Mouse (Mus musculus): ENCODE results near the gene Slc27a2. TPM values are rescaled to one million over a fixed set of nuclear protein-coding genes. Genes with fewer than 3 reads are reported as not detected.

Gene Slc27a2
- 51.3 and 121 TPM in 2 replicates for total RNA-seq (2012; rRNA removed)

DNA sequence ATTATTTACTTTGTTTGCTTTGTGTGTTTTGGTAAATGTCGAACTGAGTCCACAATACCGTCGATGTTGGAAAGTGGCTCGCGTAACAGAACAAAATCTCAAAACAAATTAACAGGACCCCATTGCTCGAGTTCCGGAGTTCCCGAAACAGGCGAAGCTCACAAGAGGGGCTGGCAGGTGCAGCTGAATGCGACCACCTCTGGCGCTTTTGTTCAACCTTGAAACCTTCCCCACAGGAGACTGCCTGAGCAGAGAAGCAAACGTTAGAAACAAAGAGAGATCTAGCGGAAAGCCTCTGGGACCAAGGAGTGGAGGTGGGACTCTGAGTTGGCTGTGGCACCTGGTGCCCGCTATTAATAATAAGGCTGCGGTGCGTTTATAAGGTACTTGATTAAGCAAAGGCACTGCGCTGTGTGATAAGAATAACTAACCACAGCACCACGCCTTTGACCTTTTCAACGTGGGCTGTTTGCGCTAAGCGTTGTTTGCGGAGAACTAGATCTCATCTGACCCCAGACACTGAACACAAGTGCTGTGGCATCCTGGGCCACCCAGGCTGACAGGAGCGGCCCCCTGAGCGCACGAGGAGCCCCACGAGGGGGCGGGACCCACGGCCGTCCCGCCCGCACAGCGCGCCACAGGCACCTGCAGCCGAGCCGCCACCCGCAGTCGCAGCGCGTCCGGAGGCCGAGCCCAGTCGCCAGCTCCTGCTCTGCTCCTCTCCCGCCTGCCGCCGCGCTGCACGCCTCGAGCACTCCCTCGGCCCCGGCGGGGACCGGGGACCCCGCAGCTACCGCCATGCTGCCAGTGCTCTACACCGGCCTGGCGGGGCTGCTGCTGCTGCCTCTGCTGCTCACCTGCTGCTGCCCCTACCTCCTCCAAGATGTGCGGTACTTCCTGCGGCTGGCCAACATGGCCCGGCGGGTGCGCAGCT lies at the start of gene Slc27a2:
TSS of gene Slc27a2 (plus strand) at position 51 of the 934 bp plus-strand sequence.
- in situ Hi-C loops (cut with MboI; ENCODE audit: low sequenced_read_pairs in 2 of 2, unreplicated experiment in 2 of 2) = no loop called here
- TF ChIP-seq MAFK (IDR thresholded peaks at IDR 0.05; ENCODE audit: insufficient read depth, low read depth, low read length) = no peak
- TF ChIP-seq HCFC1 (IDR thresholded peaks at IDR 0.05; ENCODE audit: borderline replicate concordance, insufficient read depth, low read length) = no peak; the same call in 1 of the 2 replicates
- no peak for TF ChIP-seq CHD2 (IDR thresholded peaks at IDR 0.05; ENCODE audit: low read depth, low read length)
- TF ChIP-seq ZNF384 (IDR thresholded peaks at IDR 0.05; ENCODE audit: low read depth, low read length) = no peak
- no peak for TF ChIP-seq ZC3H11A (IDR thresholded peaks at IDR 0.05; ENCODE audit: borderline replicate concordance, low read depth, low read length)
- no peaks in the 10 kb centered on the region for H3K9me3 ChIP-seq (ENCODE audit: control insufficient read depth, insufficient read depth, low read depth, low read length)
- H3K36me3 ChIP-seq (ENCODE audit: control insufficient read depth, insufficient read depth, low read length, poor library complexity, severe bottlenecking) = no peaks in the 10 kb centered on the region
- H3K4me3 ChIP-seq (ENCODE audit: insufficient read depth in 1 of 2, low read depth in 1 of 2, low read length in 2 of 2, poor library complexity in 1 of 2, severe bottlenecking in 1 of 2) = peak within 1 kb of the TSS; percentile 79 to 87
- peaks cover 3 to 5% of the 10 kb centered on the region in 2 experiments; a peak in 2 of 4 replicates for H3K4me1 ChIP-seq (ENCODE audit: control insufficient read depth in 2 of 2, insufficient read depth in 2 of 2, low read length in 2 of 2, poor library complexity in 1 of 2)
- peak within 1 kb of the TSS; percentile 76 for H3K9ac ChIP-seq (ENCODE audit: insufficient read depth, low read depth, low read length, poor library complexity, severe bottlenecking)
- DNase-seq (ENCODE audit: low read depth, low spot score) = peak; percentile 54
- no peak within 1 kb of the TSS; the same call in 1 of the 2 replicates for H3K27ac ChIP-seq (ENCODE audit: insufficient read depth, low read depth, low read length, poor library complexity, severe bottlenecking)

DNA sequence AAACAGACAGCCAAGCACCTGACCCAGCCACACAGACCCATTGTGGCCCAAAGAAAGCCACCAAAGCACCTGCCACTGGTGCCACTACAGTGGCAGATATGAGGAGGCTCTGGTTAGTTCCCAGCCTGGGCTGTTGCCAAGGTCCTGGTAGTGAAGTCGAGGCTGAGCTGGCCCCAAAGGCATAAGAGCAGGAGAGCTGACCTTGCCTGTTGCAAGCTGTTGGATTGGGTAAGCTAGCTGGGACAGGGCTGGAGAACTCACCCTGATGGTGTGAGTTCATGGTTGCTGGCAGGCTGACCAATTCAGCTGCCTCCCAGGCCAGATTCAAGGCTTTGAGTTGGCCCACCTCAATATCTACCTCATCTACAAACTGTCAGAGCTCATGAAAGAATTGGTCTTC lies 47.1 kb upstream of the Slc27a2 start:
- no peak for DNase-seq (ENCODE audit: low read depth, low spot score)
- no peak overlapping the region for H3K4me3 ChIP-seq (ENCODE audit: insufficient read depth in 1 of 2, low read depth in 1 of 2, low read length in 2 of 2, poor library complexity in 1 of 2, severe bottlenecking in 1 of 2)
- TF ChIP-seq ZC3H11A (IDR thresholded peaks at IDR 0.05; ENCODE audit: borderline replicate concordance, low read depth, low read length) (no peak), HCFC1 (IDR thresholded peaks at IDR 0.05; ENCODE audit: borderline replicate concordance, insufficient read depth, low read length) (no peak), CHD2 (IDR thresholded peaks at IDR 0.05; ENCODE audit: low read depth, low read length) (no peak), MAFK (IDR thresholded peaks at IDR 0.05; ENCODE audit: insufficient read depth, low read depth, low read length) (no peak), ZNF384 (IDR thresholded peaks at IDR 0.05; ENCODE audit: low read depth, low read length) (no peak)
- no peaks in the 10 kb centered on the region for H3K9me3 ChIP-seq (ENCODE audit: control insufficient read depth, insufficient read depth, low read depth, low read length)
- no peaks in the 10 kb centered on the region for H3K36me3 ChIP-seq (ENCODE audit: control insufficient read depth, insufficient read depth, low read length, poor library complexity, severe bottlenecking)
- in situ Hi-C loops (cut with MboI; ENCODE audit: low sequenced_read_pairs in 2 of 2, unreplicated experiment in 2 of 2) = no loop called here
- H3K27ac ChIP-seq (ENCODE audit: insufficient read depth, low read depth, low read length, poor library complexity, severe bottlenecking) = no peak overlapping the region
- H3K4me1 ChIP-seq (ENCODE audit: control insufficient read depth in 2 of 2, insufficient read depth in 2 of 2, low read length in 2 of 2, poor library complexity in 1 of 2) = no peaks in the 10 kb centered on the region
- no peak overlapping the region for H3K9ac ChIP-seq (ENCODE audit: insufficient read depth, low read depth, low read length, poor library complexity, severe bottlenecking)

DNA sequence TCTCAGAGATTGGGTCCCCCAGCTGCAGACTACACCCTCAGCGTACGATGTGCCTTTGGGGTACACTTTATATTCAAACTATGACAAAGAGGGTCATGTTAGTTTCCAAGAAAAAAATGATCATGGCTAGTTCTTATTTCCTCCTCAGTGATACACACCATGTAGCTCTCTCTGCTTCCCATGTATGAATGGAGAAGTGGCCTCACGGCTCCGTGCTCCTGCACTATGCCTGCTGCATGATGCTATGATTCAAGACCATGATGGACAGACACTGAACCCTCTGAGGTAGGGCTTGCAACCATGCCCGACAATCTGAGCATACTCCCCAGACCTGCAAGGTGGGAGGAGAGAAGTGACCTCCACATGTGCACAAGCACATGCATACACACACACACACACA lies 44.7 kb upstream of the Slc27a2 start:
- H3K36me3 ChIP-seq (ENCODE audit: control insufficient read depth, insufficient read depth, low read length, poor library complexity, severe bottlenecking) = no peaks in the 10 kb centered on the region
- H3K27ac ChIP-seq (ENCODE audit: insufficient read depth, low read depth, low read length, poor library complexity, severe bottlenecking) = no peak overlapping the region
- no peak for TF ChIP-seq ZNF384 (IDR thresholded peaks at IDR 0.05; ENCODE audit: low read depth, low read length)
- no peak for TF ChIP-seq MAFK (IDR thresholded peaks at IDR 0.05; ENCODE audit: insufficient read depth, low read depth, low read length)
- no peak for TF ChIP-seq ZC3H11A (IDR thresholded peaks at IDR 0.05; ENCODE audit: borderline replicate concordance, low read depth, low read length)
- no peak for TF ChIP-seq HCFC1 (IDR thresholded peaks at IDR 0.05; ENCODE audit: borderline replicate concordance, insufficient read depth, low read length)
- no peak for TF ChIP-seq CHD2 (IDR thresholded peaks at IDR 0.05; ENCODE audit: low read depth, low read length)
- in situ Hi-C loops (cut with MboI; ENCODE audit: low sequenced_read_pairs in 2 of 2, unreplicated experiment in 2 of 2) = no loop called here
- no peak overlapping the region for H3K4me3 ChIP-seq (ENCODE audit: insufficient read depth in 1 of 2, low read depth in 1 of 2, low read length in 2 of 2, poor library complexity in 1 of 2, severe bottlenecking in 1 of 2)
- H3K4me1 ChIP-seq (ENCODE audit: control insufficient read depth in 2 of 2, insufficient read depth in 2 of 2, low read length in 2 of 2, poor library complexity in 1 of 2) = no peaks in the 10 kb centered on the region
- H3K9me3 ChIP-seq (ENCODE audit: control insufficient read depth, insufficient read depth, low read depth, low read length) = no peaks in the 10 kb centered on the region
- no peak for DNase-seq (ENCODE audit: low read depth, low spot score)
- no peak overlapping the region for H3K9ac ChIP-seq (ENCODE audit: insufficient read depth, low read depth, low read length, poor library complexity, severe bottlenecking)

DNA sequence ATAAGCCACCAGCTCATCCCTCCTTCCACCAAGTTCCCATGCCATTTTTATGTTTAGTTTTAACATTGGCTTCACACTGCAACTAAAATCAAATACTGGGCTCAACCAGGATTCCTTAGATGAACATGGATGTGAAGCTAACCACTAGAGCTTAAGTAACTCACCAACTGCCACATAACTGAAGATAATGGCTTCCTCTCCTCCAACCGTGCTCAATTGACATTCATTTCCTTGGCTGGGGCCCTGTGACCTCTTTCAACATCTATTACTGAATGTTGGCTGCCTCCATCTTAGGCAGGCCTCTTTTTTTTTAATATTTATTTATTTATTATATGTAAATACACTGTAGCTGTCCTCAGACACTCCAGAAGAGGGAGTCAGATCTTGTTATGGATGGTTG lies 44.0 kb upstream of the Slc27a2 start:
- Histone ChIP-seq H3K36me3 (ENCODE audit: control insufficient read depth, insufficient read depth, low read length, poor library complexity, severe bottlenecking) (no peaks in the 10 kb centered on the region), H3K4me3 (ENCODE audit: insufficient read depth in 1 of 2, low read depth in 1 of 2, low read length in 2 of 2, poor library complexity in 1 of 2, severe bottlenecking in 1 of 2) (no peak overlapping the region), H3K9me3 (ENCODE audit: control insufficient read depth, insufficient read depth, low read depth, low read length) (no peaks in the 10 kb centered on the region), H3K4me1 (ENCODE audit: control insufficient read depth in 2 of 2, insufficient read depth in 2 of 2, low read length in 2 of 2, poor library complexity in 1 of 2) (no peaks in the 10 kb centered on the region), H3K9ac (ENCODE audit: insufficient read depth, low read depth, low read length, poor library complexity, severe bottlenecking) (no peak overlapping the region), H3K27ac (ENCODE audit: insufficient read depth, low read depth, low read length, poor library complexity, severe bottlenecking) (no peak overlapping the region)
- no peak for TF ChIP-seq MAFK (IDR thresholded peaks at IDR 0.05; ENCODE audit: insufficient read depth, low read depth, low read length)
- TF ChIP-seq ZC3H11A (IDR thresholded peaks at IDR 0.05; ENCODE audit: borderline replicate concordance, low read depth, low read length) = no peak
- no peak for TF ChIP-seq CHD2 (IDR thresholded peaks at IDR 0.05; ENCODE audit: low read depth, low read length)
- TF ChIP-seq ZNF384 (IDR thresholded peaks at IDR 0.05; ENCODE audit: low read depth, low read length) = no peak
- TF ChIP-seq HCFC1 (IDR thresholded peaks at IDR 0.05; ENCODE audit: borderline replicate concordance, insufficient read depth, low read length) = no peak
- in situ Hi-C loops (cut with MboI; ENCODE audit: low sequenced_read_pairs in 2 of 2, unreplicated experiment in 2 of 2) = no loop called here
- no peak for DNase-seq (ENCODE audit: low read depth, low spot score)

Measured in ES-E14 (cell line).